Mouse (Mus musculus) frontal cortex, adult 2 months (tissue): Measurements from ENCODE around the gene Actr8. TPM values are rescaled to one million over a fixed set of nuclear protein-coding genes. Genes with fewer than 3 reads are reported as not detected.

Source experiments
- DNase-seq, 2 experiments: peaks; one replicate each; pipeline ENCODE4 v3.0.0; 2022; ENCODE audit warnings: low spot score in 1 of 2; ENCODE audit errors: extremely low spot score in 1 of 2
- polyA plus RNA-seq: library from polyadenylated mRNA; depleted of rRNA; stranded (reverse); fragments of >200 nt; gene quantifications from 2 replicates; pipeline ENCODE4 v1.2.3, GENCODE M21; 2012; rRNA removed

The Actr8 gene
- polyA plus RNA-seq, 1 experiment = 71.3 TPM

- DNase-seq = no peak
Observed at GRCm38 (mm10) chr14:30033405-30033804, 55.3 kb downstream of the Actr8 start.

GRCm38 (mm10) chr14:30038431-30038830 is 60.3 kb downstream of the Actr8 start:
- no peak for DNase-seq

GRCm38 (mm10) chr14:30039413-30039812 is 61.3 kb downstream of the Actr8 start:
- DNase-seq = no peak

GRCm38 (mm10) chr14:30041836-30042235 is 63.7 kb downstream of the Actr8 start:
- DNase-seq = no peak

- no peak for DNase-seq
Observed at GRCm38 (mm10) chr14:30043356-30043940, 65.3 kb downstream of the Actr8 start.

- no peak for DNase-seq
Observed at GRCm38 (mm10) chr14:30045239-30045638, 67.1 kb downstream of the Actr8 start.

- no peak for DNase-seq
Observed at GRCm38 (mm10) chr14:30045704-30046220, 67.6 kb downstream of the Actr8 start.

- no peak for DNase-seq
Observed at GRCm38 (mm10) chr14:30046976-30047375, 68.8 kb downstream of the Actr8 start.

- no peak for DNase-seq
Observed at GRCm38 (mm10) chr14:30048049-30048448, 69.9 kb downstream of the Actr8 start.

- no peak for DNase-seq
Observed at GRCm38 (mm10) chr14:30050280-30050679, 72.1 kb downstream of the Actr8 start.

GRCm38 (mm10) chr14:30054922-30055321 is 76.8 kb downstream of the Actr8 start:
- DNase-seq = no peak

Other genes starting within 250 kb of the Actr8 start
- 211 and 231 TPM in 2 replicates for gene Selenok, start 10.0 kb upstream of the Actr8 start, polyA plus RNA-seq
- gene Il17rb, start 30.6 kb downstream of the Actr8 start, polyA plus RNA-seq = 1.2 and 1.8 TPM in 2 replicates
- gene Chdh, start 30.7 kb downstream of the Actr8 start, polyA plus RNA-seq = 1.8 and 1.9 TPM in 2 replicates